23 mouse cellular contexts compared by ENCODE assay signal in the genomic region with DNA sequence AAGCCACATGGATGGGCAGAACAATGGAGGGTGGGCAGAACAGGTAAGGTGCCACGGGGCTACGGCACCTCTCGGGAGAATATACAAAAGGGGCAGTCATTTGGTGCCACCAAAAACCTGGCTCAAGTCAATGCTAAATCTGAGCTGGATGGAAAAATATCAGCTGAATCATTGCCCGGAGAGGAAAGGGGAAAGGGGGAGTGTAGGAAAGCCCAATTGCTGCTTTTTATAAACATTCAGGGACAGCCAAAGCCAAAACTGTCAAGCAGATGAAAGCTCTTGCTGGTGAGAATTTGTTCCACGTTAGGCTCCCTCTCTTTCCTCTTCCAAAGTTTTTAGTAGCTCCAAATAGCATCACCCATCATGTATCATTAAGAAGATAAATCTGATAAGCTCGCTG.
DNase-seq lines count a peak whose midpoint lies in the region; ATAC-seq and TF ChIP-seq lines count a peak whose summit lies in the region.
"Had no signal": no experiment of that assay in that cellular context is flagged by ENCODE, and none has a peak within 500 bp of the region (broad histone marks: within the 10 kb centered on the region; RNA-seq: fewer than 3 reads in every experiment).

No protein-coding gene starts in this region.

- TF ChIP-seq CTCF in brain, embryonic 14.5 days (IDR thresholded peaks at IDR 0.05; ENCODE audit: borderline replicate concordance, extremely low read depth, insufficient read depth, insufficient read length), result no peak

- H3K9ac ChIP-seq in forebrain, embryonic 16.5 days (replicated peaks; ENCODE audit: low read depth, low read length), result no peak overlapping the region
- H3K9ac ChIP-seq: embryonic facial prominence, embryonic 12.5 days; neural tube, embryonic 12.5 days had no signal

- no peaks in the 10 kb centered on the region for H3K27me3 ChIP-seq in forebrain, embryonic 16.5 days (replicated peaks; ENCODE audit: control insufficient read depth, insufficient read depth, low read length)
- no peaks in the 10 kb centered on the region for H3K27me3 ChIP-seq in forebrain, embryonic 10.5 days (ENCODE audit: poor library complexity, severe bottlenecking)
- H3K27me3 ChIP-seq: embryonic facial prominence, embryonic 12.5 days; neural tube, embryonic 12.5 days had no signal

- WGBS in forebrain, embryonic 16.5 days, result 68% methylated on average over 6 of the region's 6 CpGs
- WGBS in forebrain, embryonic 10.5 days, result 89% methylated on average over 6 of the region's 6 CpGs

- no peaks in the 10 kb centered on the region for H3K4me1 ChIP-seq in forebrain, embryonic 16.5 days (replicated peaks; ENCODE audit: control insufficient read depth, insufficient read depth, low read length)
- no peaks in the 10 kb centered on the region for H3K4me1 ChIP-seq in forebrain, embryonic 10.5 days
- H3K4me1 ChIP-seq: embryonic facial prominence, embryonic 12.5 days; neural tube, embryonic 12.5 days had no signal

- H3K27ac ChIP-seq in forebrain, embryonic 16.5 days (ENCODE audit: low read length), result no peak overlapping the region
- H3K27ac ChIP-seq in forebrain, embryonic 10.5 days, result no peak overlapping the region
- H3K27ac ChIP-seq: embryonic facial prominence, embryonic 12.5 days; left cerebral cortex, adult 2 months; macrophage; neural tube, embryonic 12.5 days had no signal

- H3K36me3 ChIP-seq in forebrain, embryonic 16.5 days (ENCODE audit: control insufficient read depth, insufficient read depth), result no peaks in the 10 kb centered on the region
- H3K36me3 ChIP-seq in forebrain, embryonic 10.5 days (replicated peaks), result no peaks in the 10 kb centered on the region
- H3K36me3 ChIP-seq: embryonic facial prominence, embryonic 12.5 days; neural tube, embryonic 12.5 days had no signal

- H3K4me3 ChIP-seq in forebrain, embryonic 16.5 days (replicated peaks; ENCODE audit: low read length), result no peak overlapping the region
- H3K4me3 ChIP-seq in forebrain, embryonic 10.5 days, result no peak overlapping the region
- H3K4me3 ChIP-seq: embryonic facial prominence, embryonic 12.5 days; left cerebral cortex, adult 2 months; neural tube, embryonic 12.5 days had no signal

- no peak overlapping the region for H3K4me2 ChIP-seq in forebrain, embryonic 16.5 days (ENCODE audit: low read length)
- H3K4me2 ChIP-seq: embryonic facial prominence, embryonic 12.5 days; liver, embryonic 11.5 days; midbrain, embryonic 11.5 days; neural tube, embryonic 12.5 days had no signal

- no peaks in the 10 kb centered on the region for H3K9me3 ChIP-seq in forebrain, embryonic 16.5 days (ENCODE audit: control insufficient read depth, low read length)
- H3K9me3 ChIP-seq in forebrain, embryonic 10.5 days, result no peaks in the 10 kb centered on the region
- H3K9me3 ChIP-seq: embryonic facial prominence, embryonic 12.5 days; neural tube, embryonic 12.5 days had no signal

- ATAC-seq in cerebellum, adult (ENCODE audit: insufficient number of reproducible peaks, low FRiP score, low TSS enrichment), result 0 out of 2 replicates have a peak, but pooled peaks have one; percentile 31
- peak; percentile 63 for ATAC-seq in forebrain, embryonic 16.5 days
- ATAC-seq: activated CD4-positive, CD25-positive, alpha-beta regulatory T cell, adult 4 months; CD4-positive, CD25-positive, alpha-beta regulatory T cell, adult 4 months had no signal

- no peak for TF ChIP-seq POLR2A in brain, embryonic 14.5 days (IDR thresholded peaks at IDR 0.05; ENCODE audit: borderline replicate concordance, extremely low read depth, insufficient read depth, insufficient read length, poor library complexity, severe bottlenecking)

- no peak for DNase-seq in cerebellum, adult 11 months
- DNase-seq in forebrain, embryonic 10.5 days (ENCODE audit: extremely low spot score, low spot score), result no peak
- DNase-seq in layer of hippocampus, postnatal 14 days (ENCODE audit: low spot score in 2 of 2), result peak; percentile 6 to 79
- DNase-seq in layer of hippocampus, adult 11-12 months (ENCODE audit: low spot score), result no peak
- DNase-seq in brain, embryonic 14.5 days (ENCODE audit: low read depth), result peak; percentile 27
- DNase-seq in heart, adult 9 months (ENCODE audit: low spot score in 2 of 2), result no peak
- DNase-seq: adrenal gland, postnatal 10 days; gastrocnemius, postnatal 14 days; heart, adult 18-20 months; heart, postnatal 36 days; kidney, adult 11 months; lung, adult 18-20 months; thymus, postnatal 36 days had no signal

Comparison
In these comparisons a context has a peak if more than half of its experiments do, and no peak if none do; other contexts are left out.
1. DNase-seq: peak in layer of hippocampus, postnatal 14 days (2 of 2) and brain, embryonic 14.5 days (single experiment); none in cerebellum, adult 11 months (single experiment), forebrain, embryonic 10.5 days (single experiment), layer of hippocampus, adult 11-12 months (single experiment) and heart, adult 9 months (0 of 2).